Mouse (Mus musculus) heart, postnatal 0 days (tissue): ENCODE measurements at regions not wholly inside any gene's neighbourhood (a gene's known extent, or its start where the extent isn't known, plus 50 kb on each side); places are given as distances from the start of the nearest gene placed in this dataset.

Source experiments
- CTCF ChIP-seq: IDR thresholded peaks from 2 replicates; pipeline ENCODE4 v1.5.1; 2016; ENCODE audit warnings: antibody characterized with exemption, control low read depth, low read depth
- EP300 ChIP-seq: IDR thresholded peaks from 2 replicates; pipeline ENCODE4 v1.6.1; 2016; ENCODE audit warnings: antibody characterized with exemption, low read depth

DNA sequence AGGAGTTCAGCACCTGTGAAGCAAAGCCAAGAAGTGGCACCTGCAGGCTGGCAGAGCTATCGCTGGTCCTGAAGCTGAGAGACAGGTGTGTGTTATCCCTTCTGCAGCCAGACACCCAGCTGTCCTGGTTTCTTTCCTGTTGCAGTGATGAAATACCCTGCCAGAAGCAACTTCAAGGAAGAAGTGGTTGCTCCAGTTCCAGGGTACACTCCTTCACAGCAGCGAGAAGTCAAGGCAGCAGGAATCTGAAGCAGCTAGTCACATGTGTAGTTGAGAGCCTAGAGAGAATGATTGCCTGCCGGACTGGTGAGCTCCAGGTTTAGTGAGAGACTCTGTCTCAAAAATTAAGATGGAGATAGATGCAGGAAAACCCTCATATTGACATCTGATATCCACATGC is 69.1 kb upstream of the Klf13 start:
- TF ChIP-seq CTCF (no peak), EP300 (no peak)
